Mouse (Mus musculus) hindbrain, embryonic 15.5 days (tissue): ENCODE data around the gene 4930415L06Rik. TPM values are rescaled to one million over a fixed set of nuclear protein-coding genes. Genes with fewer than 3 reads are reported as not detected.

ENCODE experiments used
- ATAC-seq: fragments of 200-750 bp; cut with Nextera tagmentation; 2 replicates; pipeline ENCODE4 v1.8.0; 2017; ENCODE audit warnings: low read depth, moderate number of reproducible peaks, moderate TSS enrichment; ENCODE audit not compliant: low FRiP score
- H3K27ac ChIP-seq: fragments of 300-500 bp; sonication (generic); replicated peaks from 2 replicates; pipeline ENCODE4 v1.5.1; 2015; ENCODE audit warnings: mild to moderate bottlenecking, inconsistent platforms
- H3K27me3 ChIP-seq: fragments of 300-500 bp; sonication (generic); 2 replicates; pipeline ENCODE4 v1.6.1; 2015; ENCODE audit warnings: control low read depth, inconsistent platforms
- H3K36me3 ChIP-seq: fragments of 300-500 bp; sonication (generic); 2 replicates; pipeline ENCODE4 v1.6.1; 2015; ENCODE audit warnings: control low read depth, inconsistent platforms
- H3K4me1 ChIP-seq: fragments of 300-500 bp; sonication (generic); replicated peaks from 2 replicates; pipeline ENCODE4 v1.6.1; 2015; ENCODE audit warnings: control low read depth, inconsistent platforms
- H3K4me2 ChIP-seq: fragments of 300-500 bp; sonication (generic); 2 replicates; pipeline ENCODE4 v1.6.1; 2015; ENCODE audit warnings: moderate library complexity, mild to moderate bottlenecking, inconsistent platforms
- H3K4me3 ChIP-seq: fragments of 300-500 bp; sonication (generic); 2 replicates; pipeline ENCODE4 v1.5.1; 2015; ENCODE audit warnings: mild to moderate bottlenecking, inconsistent platforms
- H3K9ac ChIP-seq: fragments of 300-500 bp; sonication (generic); 2 replicates; pipeline ENCODE4 v1.6.1; 2015; ENCODE audit warnings: inconsistent platforms
- H3K9me3 ChIP-seq: fragments of 300-500 bp; sonication (generic); 2 replicates; pipeline ENCODE4 v1.6.1; 2016; ENCODE audit warnings: control low read depth, inconsistent platforms
- WGBS: fragments of 180-500 bp; shearing (Covaris S2); methylation state at CpG from one replicate; pipeline ENCODE4 v1.1.7; 2015; 5-methylcytosine and 5-hydroxymethylcytosine counted together
- polyA plus RNA-seq: library from polyadenylated mRNA; unstranded; fragments of >200 nt; fragmentation: Nextera tagmentation; extraction: Ambion mirVana; gene quantifications from 2 replicates; pipeline ENCODE4 v1.2.1, GENCODE M21; 2015

4930415L06Rik gene
- not detected in 2 replicates for polyA plus RNA-seq

GRCm38 (mm10) chrX:89932752-89933151 lies at the start of gene 4930415L06Rik:
4930415L06Rik (minus strand) TSS chrX:89932852.
- 96% methylated on average over 5 of the region's 5 CpGs for WGBS
- H3K4me1 ChIP-seq = no peaks in the 10 kb centered on the region
- no peak within 1 kb of the TSS for H3K4me3 ChIP-seq
- H3K4me2 ChIP-seq = no peak within 1 kb of the TSS
- H3K9me3 ChIP-seq = no peaks in the 10 kb centered on the region
- no peaks in the 10 kb centered on the region for H3K27me3 ChIP-seq
- H3K27ac ChIP-seq = no peak within 1 kb of the TSS
- no peaks in the 10 kb centered on the region for H3K36me3 ChIP-seq
- H3K9ac ChIP-seq = no peak within 1 kb of the TSS
- ATAC-seq = no peak

GRCm38 (mm10) chrX:89978621-89979020 lies 46.0 kb upstream of the 4930415L06Rik start:
- no peaks in the 10 kb centered on the region for H3K36me3 ChIP-seq
- ATAC-seq = no peak
- no peak overlapping the region for H3K27ac ChIP-seq
- H3K9ac ChIP-seq = no peak overlapping the region
- no peak overlapping the region for H3K4me3 ChIP-seq
- H3K27me3 ChIP-seq = no peaks in the 10 kb centered on the region
- no peaks in the 10 kb centered on the region for H3K4me1 ChIP-seq
- H3K9me3 ChIP-seq = no peaks in the 10 kb centered on the region
- no peak overlapping the region for H3K4me2 ChIP-seq

DNA sequence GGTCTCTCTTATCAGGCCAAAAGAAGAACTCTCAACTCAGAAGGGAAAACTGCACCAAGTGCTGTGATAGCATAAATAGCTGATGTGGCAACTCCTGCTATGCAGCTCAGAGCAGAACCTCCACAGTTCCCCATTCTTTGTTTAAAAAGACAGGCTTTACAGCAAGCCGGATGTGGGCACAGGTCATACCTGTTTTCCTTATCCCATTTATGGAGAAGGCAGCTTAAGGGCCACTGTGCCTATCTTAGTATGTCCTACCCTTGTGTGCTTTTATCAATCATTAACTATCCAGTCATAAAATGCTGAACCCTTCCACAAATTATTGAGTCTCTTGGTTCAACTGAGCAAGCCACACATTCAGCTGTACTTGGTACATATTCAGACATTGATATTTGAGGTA lies 27.8 kb downstream of the 4930415L06Rik start:
- Histone ChIP-seq H3K4me3 (no peak overlapping the region), H3K27ac (no peak overlapping the region), H3K9me3 (no peaks in the 10 kb centered on the region), H3K27me3 (no peaks in the 10 kb centered on the region), H3K36me3 (no peaks in the 10 kb centered on the region), H3K4me2 (no peak overlapping the region), H3K4me1 (no peaks in the 10 kb centered on the region), H3K9ac (no peak overlapping the region)
- ATAC-seq = no peak
- WGBS = 96% methylated on average over 1 of the region's 1 CpGs

Other genes starting within 250 kb of the 4930415L06Rik start
- not detected in 2 replicates for gene 4932429P05Rik, start 180.6 kb downstream of the 4930415L06Rik start, polyA plus RNA-seq